Mouse (Mus musculus) hindbrain, embryonic 14.5 days (tissue): ENCODE measurements around the gene Fgf16. TPM values are rescaled to one million over a fixed set of nuclear protein-coding genes. Genes with fewer than 3 reads are reported as not detected.

Experiments
- ATAC-seq: fragments of 200-750 bp; cut with Nextera tagmentation; 2 replicates; pipeline ENCODE4 v1.8.0; 2017; ENCODE audit warnings: moderate number of reproducible peaks, mild to moderate bottlenecking, moderate TSS enrichment, moderate library complexity; ENCODE audit not compliant: low FRiP score
- DNase-seq: peaks from one replicate; pipeline ENCODE4 v3.0.0-alpha.2; 2015; ENCODE audit warnings: low spot score
- H3K27ac ChIP-seq: fragments of 300-500 bp; sonication (generic); 2 replicates; pipeline ENCODE4 v1.5.1; 2014; ENCODE audit warnings: mild to moderate bottlenecking, moderate library complexity
- H3K27me3 ChIP-seq: fragments of 300-500 bp; sonication (generic); 2 replicates; pipeline ENCODE4 v1.6.1; 2014; ENCODE audit warnings: mild to moderate bottlenecking, low read length, mixed read lengths; ENCODE audit not compliant: control insufficient read depth, insufficient read depth
- H3K36me3 ChIP-seq: fragments of 300-500 bp; sonication (generic); replicated peaks from 2 replicates; pipeline ENCODE4 v1.6.1; 2014; ENCODE audit not compliant: control insufficient read depth, insufficient read depth
- H3K4me1 ChIP-seq: fragments of 300-500 bp; sonication (generic); replicated peaks from 2 replicates; pipeline ENCODE4 v1.6.1; 2014; ENCODE audit warnings: antibody characterized with exemption, low read length, mixed read lengths; ENCODE audit not compliant: control insufficient read depth, insufficient read depth
- H3K4me2 ChIP-seq: fragments of 300-500 bp; sonication (generic); replicated peaks from 2 replicates; pipeline ENCODE4 v1.6.1; 2014; ENCODE audit warnings: mild to moderate bottlenecking, moderate library complexity
- H3K4me3 ChIP-seq: fragments of 300-500 bp; sonication (generic); replicated peaks from 2 replicates; pipeline ENCODE4 v1.5.1; 2014; ENCODE audit warnings: mild to moderate bottlenecking, low read length
- H3K9ac ChIP-seq: fragments of 300-500 bp; sonication (generic); 2 replicates; pipeline ENCODE4 v1.6.1; 2014
- H3K9me3 ChIP-seq: fragments of 300-500 bp; sonication (generic); 2 replicates; pipeline ENCODE4 v1.6.1; 2016; ENCODE audit warnings: low read length; ENCODE audit not compliant: control insufficient read depth
- WGBS: fragments of 180-500 bp; shearing (Covaris S2); extraction: QIAGEN DNeasy Blood & Tissue Kit; methylation state at CpG from one replicate; pipeline ENCODE4 v1.1.7; 2014; 5-methylcytosine and 5-hydroxymethylcytosine counted together
- polyA plus RNA-seq: library from polyadenylated mRNA; unstranded; fragments of >200 nt; fragmentation: Nextera tagmentation; extraction: Ambion mirVana; gene quantifications from 2 replicates; pipeline ENCODE4 v1.2.1, GENCODE M21; 2014

Fgf16 gene
- polyA plus RNA-seq, 1 experiment from 2014 or later, result not detected

DNA sequence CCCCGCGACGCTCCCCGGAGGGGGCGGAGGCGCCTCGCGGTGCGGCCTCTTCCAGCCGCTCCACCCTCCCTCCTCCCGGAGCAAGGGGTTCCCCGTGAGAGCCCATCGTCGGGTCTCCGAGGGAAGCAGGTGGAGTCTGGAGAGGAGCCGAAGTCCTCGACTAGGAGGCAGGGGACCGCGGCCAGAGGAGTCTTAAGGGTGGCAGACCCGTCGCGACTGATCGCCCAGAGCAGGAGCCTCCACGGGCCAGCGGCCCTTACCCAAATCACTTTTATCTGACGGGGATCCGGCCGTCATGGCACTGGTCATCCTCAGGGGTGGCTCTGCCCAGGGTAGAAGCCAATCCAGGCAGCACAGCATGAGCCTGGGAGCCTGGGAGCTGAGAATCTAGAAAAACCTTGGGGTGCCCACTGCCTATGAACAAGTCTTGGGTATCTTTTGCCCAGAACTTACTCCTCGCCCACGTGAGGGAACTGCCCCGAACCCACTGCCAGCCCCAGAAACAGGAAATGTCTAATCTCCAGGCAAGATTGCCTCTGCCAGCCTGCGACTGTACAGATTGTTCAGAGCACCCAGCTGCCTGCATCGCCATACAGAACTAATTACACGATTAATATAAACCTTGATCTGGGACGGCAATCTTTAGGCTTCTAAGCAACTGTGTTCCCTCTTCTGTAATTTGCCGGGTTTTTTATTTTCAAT, 1.1 kb downstream of the Fgf16 start:
- ATAC-seq (no peak), DNase-seq (no peak)
- WGBS, result 18% methylated on average over 26 of the region's 36 CpGs
- no peak overlapping the region for H3K9ac ChIP-seq
- no peaks in the 10 kb centered on the region for H3K36me3 ChIP-seq
- H3K9me3 ChIP-seq, result no peaks in the 10 kb centered on the region
- no peaks in the 10 kb centered on the region for H3K4me1 ChIP-seq
- H3K27me3 ChIP-seq, result peaks cover 62% of the 10 kb centered on the region
- peak overlapping the region; percentile 38 for H3K4me3 ChIP-seq
- H3K4me2 ChIP-seq, result peak overlapping the region; percentile 67
- H3K27ac ChIP-seq, result no peak overlapping the region

DNA sequence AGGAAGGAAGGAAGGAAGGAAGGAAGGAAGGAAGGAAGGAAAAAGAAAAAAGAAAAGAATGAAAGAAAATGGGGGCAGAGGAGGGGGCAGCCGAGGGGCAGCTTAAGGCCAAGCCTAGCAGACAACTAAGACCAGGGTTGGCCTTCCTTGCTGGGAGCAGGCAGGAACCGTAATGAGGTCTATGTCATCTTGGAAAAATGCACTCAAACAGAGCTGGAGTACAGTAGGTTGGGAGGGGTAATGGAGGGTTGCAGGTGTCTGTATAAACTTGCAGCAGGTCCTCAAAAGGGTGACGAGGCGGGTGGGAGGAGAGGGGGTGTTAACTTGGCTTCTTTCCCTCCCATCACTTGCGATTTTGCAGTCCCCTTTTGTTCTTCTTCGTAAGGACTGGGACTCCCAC, 1.9 kb downstream of the Fgf16 start:
- Histone ChIP-seq H3K4me2 (no peak overlapping the region), H3K27ac (no peak overlapping the region), H3K9ac (no peak overlapping the region), H3K9me3 (no peaks in the 10 kb centered on the region), H3K4me1 (no peaks in the 10 kb centered on the region), H3K36me3 (no peaks in the 10 kb centered on the region), H3K4me3 (no peak overlapping the region), H3K27me3 (peaks cover 58% of the 10 kb centered on the region)
- WGBS, result 25% methylated on average over 6 of the region's 6 CpGs
- DNase-seq, result no peak
- ATAC-seq, result no peak

DNA sequence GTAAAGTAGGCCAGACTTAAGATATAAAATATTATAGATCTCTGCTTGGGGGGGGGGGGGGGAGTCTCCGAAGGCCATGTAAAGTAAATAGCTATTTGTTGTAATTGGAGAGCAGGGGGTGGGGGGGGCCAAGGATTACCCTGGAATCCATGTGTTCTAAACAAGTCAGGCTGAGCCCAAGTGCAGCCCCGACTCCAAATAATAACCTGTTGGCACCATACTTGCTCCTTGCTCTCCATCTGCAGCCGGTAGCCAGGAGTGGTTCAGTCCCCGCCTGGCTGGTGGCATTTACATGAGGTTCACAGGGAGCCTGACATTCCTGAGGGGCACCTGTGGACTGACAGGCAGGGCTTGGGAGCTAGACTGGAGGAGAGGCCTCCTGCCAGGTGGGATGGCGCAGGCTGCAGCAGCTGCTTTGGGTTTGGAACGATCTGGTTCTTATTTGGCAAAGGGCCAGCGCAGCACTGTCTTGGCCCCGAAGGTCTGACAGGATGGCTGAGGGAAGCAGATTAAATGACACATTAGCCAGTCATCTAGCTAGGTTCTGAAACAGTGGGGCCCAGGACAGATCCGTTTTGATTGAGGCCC, 3.2 kb downstream of the Fgf16 start:
- Histone ChIP-seq H3K36me3 (no peaks in the 10 kb centered on the region), H3K27me3 (peaks cover 52% of the 10 kb centered on the region)
- ATAC-seq, result no peak

DNA sequence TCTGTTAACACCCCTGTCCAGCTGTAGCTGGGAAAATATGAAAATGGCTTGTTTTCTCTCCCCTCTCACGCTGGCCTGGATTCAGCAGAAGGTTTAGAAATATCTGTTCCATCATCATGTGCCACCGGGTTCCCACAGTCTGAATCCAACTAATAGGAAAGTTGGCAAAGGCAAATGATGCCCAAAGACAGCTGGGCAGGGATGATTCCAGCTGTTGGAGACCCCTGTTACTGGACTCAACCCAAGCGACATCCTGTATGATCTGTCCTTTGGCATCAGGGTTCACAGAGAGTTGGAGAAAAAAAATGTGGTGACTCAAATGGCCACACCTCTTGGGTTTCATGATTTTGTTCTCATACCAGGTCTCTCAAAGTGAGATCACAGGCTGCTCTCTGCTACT, 3.9 kb downstream of the Fgf16 start:
- no peak overlapping the region for H3K4me3 ChIP-seq
- no peaks in the 10 kb centered on the region for H3K36me3 ChIP-seq
- H3K9ac ChIP-seq, result no peak overlapping the region
- H3K27ac ChIP-seq, result no peak overlapping the region
- H3K4me2 ChIP-seq, result no peak overlapping the region
- no peak for DNase-seq
- H3K4me1 ChIP-seq, result no peaks in the 10 kb centered on the region
- WGBS, result 76% methylated on average over 3 of the region's 3 CpGs
- H3K27me3 ChIP-seq, result peaks cover 46% of the 10 kb centered on the region
- H3K9me3 ChIP-seq, result no peaks in the 10 kb centered on the region
- ATAC-seq, result no peak

More for the DNA sequence above, 3.2 kb downstream of the Fgf16 start:
- Histone ChIP-seq H3K27ac (no peak overlapping the region), H3K9ac (no peak overlapping the region), H3K9me3 (no peaks in the 10 kb centered on the region), H3K4me3 (no peak overlapping the region), H3K4me2 (no peak overlapping the region), H3K4me1 (no peaks in the 10 kb centered on the region)
- 43% methylated on average over 9 of the region's 9 CpGs for WGBS
- no peak for DNase-seq

DNA sequence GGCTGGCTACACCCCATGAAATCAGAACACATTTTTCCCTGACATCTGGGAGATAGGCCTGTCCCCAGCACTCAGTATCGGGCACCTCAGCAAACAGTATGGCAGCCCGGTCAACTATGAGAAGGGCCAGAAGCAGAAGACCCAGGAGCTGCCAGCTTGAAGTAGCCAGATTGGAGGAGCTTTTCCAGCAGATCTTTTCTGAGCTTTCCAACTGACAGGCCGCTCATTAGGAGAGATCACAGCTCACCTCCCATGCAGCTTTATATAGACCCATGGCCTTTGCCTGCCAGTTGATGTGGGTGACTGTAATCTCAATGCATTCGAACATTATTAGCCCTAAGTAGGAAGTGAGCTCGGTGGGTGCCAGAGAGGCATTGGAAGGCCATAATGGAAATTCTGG, 9.2 kb downstream of the Fgf16 start:
- H3K27ac ChIP-seq, result no peak overlapping the region
- H3K4me2 ChIP-seq, result no peak overlapping the region
- DNase-seq (no peak), ATAC-seq (no peak)
- H3K9me3 ChIP-seq, result no peaks in the 10 kb centered on the region
- no peak overlapping the region for H3K9ac ChIP-seq
- no peaks in the 10 kb centered on the region for H3K4me1 ChIP-seq
- WGBS, result 92% methylated on average over 5 of the region's 5 CpGs
- no peak overlapping the region for H3K4me3 ChIP-seq
- H3K36me3 ChIP-seq, result no peaks in the 10 kb centered on the region
- H3K27me3 ChIP-seq, result peaks cover 2% of the 10 kb centered on the region

DNA sequence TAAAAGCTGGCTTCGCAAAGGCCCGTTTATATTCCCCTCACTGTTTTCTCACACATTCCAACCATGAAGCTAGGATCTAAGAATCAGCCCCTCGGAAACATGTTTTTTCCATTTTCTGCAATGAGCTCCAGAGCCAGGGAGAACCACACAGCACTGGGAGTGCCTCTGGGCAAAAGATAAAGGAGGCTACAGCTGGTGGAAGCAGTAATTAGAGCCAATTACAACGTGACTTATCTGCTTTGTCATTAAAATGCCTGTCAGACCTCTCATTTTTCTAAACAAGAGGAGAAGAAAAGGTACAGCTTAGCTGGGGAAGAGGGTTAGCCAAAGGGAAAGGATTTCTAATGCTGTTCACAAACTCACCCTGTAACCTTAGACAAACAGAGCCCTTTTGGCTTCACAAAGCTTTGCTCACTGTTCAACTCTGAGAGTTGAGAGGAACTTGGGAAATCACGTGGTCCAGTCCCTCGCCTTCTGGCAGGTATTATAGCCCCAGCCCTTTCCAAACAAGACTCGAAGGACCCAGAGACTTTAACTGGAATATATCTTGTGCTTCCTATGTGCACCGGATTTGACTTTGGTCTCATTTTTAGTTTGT, 30.8 kb downstream of the Fgf16 start:
- Histone ChIP-seq H3K27me3 (0 out of 2 replicates have a peak, but pooled peaks cover 3% of the 10 kb centered on the region), H3K4me1 (no peaks in the 10 kb centered on the region), H3K9ac (no peak overlapping the region), H3K4me3 (no peak overlapping the region), H3K4me2 (no peak overlapping the region), H3K27ac (no peak overlapping the region), H3K36me3 (peaks cover 7% of the 10 kb centered on the region), H3K9me3 (no peaks in the 10 kb centered on the region)
- DNase-seq (peak; percentile 28), ATAC-seq (peak; percentile 37; the same call in 1 of the 2 replicates)
- 60% methylated on average over 8 of the region's 8 CpGs for WGBS

DNA sequence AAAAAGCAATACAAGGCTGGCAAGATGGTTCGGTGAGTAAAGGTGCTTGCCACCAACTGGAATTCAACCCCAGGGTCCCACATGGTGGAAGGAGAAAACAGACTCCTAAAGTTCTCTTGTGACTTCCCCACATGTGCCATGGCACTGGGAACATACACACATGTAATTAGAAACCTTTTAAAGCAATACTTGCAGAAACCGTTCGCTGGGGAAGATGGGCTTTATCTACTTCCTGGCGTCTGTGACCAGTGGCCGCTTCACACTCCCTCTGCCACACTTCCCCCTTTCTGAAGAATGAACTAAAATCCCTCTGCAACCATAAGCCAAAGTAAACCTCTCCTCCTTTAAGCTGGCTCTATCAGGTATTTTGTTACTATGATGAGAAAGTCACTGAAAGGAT, 60.4 kb downstream of the Fgf16 start:
- no peak for ATAC-seq

More for the DNA sequence above, 60.4 kb downstream of the Fgf16 start:
- no peak for DNase-seq
- Histone ChIP-seq H3K4me3 (no peak overlapping the region), H3K36me3 (peaks cover 32% of the 10 kb centered on the region), H3K9ac (no peak overlapping the region), H3K27ac (no peak overlapping the region), H3K4me1 (no peaks in the 10 kb centered on the region), H3K27me3 (peaks cover 4% of the 10 kb centered on the region; the same call in 1 of the 2 replicates), H3K4me2 (no peak overlapping the region), H3K9me3 (no peaks in the 10 kb centered on the region)
- WGBS, result 90% methylated on average over 5 of the region's 5 CpGs

Other genes with a start within 250 kb of the Fgf16 start
- gene Atrx, start 165.1 kb downstream of the Fgf16 start, polyA plus RNA-seq, result 220 and 229 TPM in 2 replicates
- 22.8 and 23.3 TPM in 2 replicates for gene Magt1, start 247.6 kb downstream of the Fgf16 start, polyA plus RNA-seq